Mouse (Mus musculus) spleen, adult 2 months (tissue): ENCODE data around the gene Abhd10. TPM values are rescaled to one million over a fixed set of nuclear protein-coding genes. Genes with fewer than 3 reads are reported as not detected.

Experiments used
- DNase-seq, 2 experiments: peaks; one replicate each; pipeline versions ENCODE4 v3.0.0 to v3.0.0-alpha.2; 2012 to 2021; ENCODE audit warnings: low spot score in 2 of 2, low read depth in 1 of 2
- H3K27ac ChIP-seq: fragments of 200-500 bp; 2 replicates; pipeline ENCODE4 v1.5.1; 2012; ENCODE audit warnings: low read length, inconsistent platforms; ENCODE audit not compliant: insufficient read depth
- H3K27me3 ChIP-seq: fragments of 200-500 bp; 2 replicates; pipeline ENCODE4 v1.6.1; 2012; ENCODE audit warnings: mild to moderate bottlenecking, moderate library complexity, low read length, inconsistent platforms; ENCODE audit not compliant: control insufficient read depth, insufficient read depth
- H3K36me3 ChIP-seq: fragments of 200-500 bp; 2 replicates; pipeline ENCODE4 v1.6.1; 2012; ENCODE audit warnings: mild to moderate bottlenecking, low read length, inconsistent platforms; ENCODE audit not compliant: control insufficient read depth, insufficient read depth
- H3K4me1 ChIP-seq: fragments of 200-500 bp; 2 replicates; pipeline ENCODE4 v1.6.1; 2011; ENCODE audit warnings: inconsistent platforms; ENCODE audit not compliant: control insufficient read depth, insufficient read depth, insufficient read length
- H3K4me3 ChIP-seq: fragments of 200-500 bp; 2 replicates; pipeline ENCODE4 v1.5.1; 2011; ENCODE audit warnings: mild to moderate bottlenecking, inconsistent platforms; ENCODE audit not compliant: insufficient read depth, insufficient read length; ENCODE audit errors: extremely low read depth
- CTCF ChIP-seq: fragments of 200-500 bp; IDR thresholded peaks from 2 replicates; pipeline ENCODE4 v1.5.1; 2011; ENCODE audit warnings: mild to moderate bottlenecking, inconsistent platforms; ENCODE audit not compliant: insufficient read depth, insufficient read length, insufficient replicate concordance; ENCODE audit errors: extremely low read depth
- POLR2A ChIP-seq: fragments of 200-500 bp; IDR thresholded peaks from 2 replicates; pipeline ENCODE4 v1.6.1; 2011; ENCODE audit warnings: low read depth, low read length, inconsistent platforms
- WGBS: fragments of 180-500 bp; shearing (Covaris S2); methylation state at CpG from one replicate; pipeline ENCODE4 v1.1.7; 2018; 5-methylcytosine and 5-hydroxymethylcytosine counted together
- polyA plus RNA-seq: library from polyadenylated mRNA; depleted of rRNA; stranded (reverse); fragments of >200 nt; gene quantifications from 2 replicates; pipeline ENCODE4 v1.2.3, GENCODE M21; 2012

Gene Abhd10
- polyA plus RNA-seq, 1 experiment: 3.7 TPM

- H3K4me3 ChIP-seq: no peak overlapping the region
- H3K27ac ChIP-seq: no peak overlapping the region
- H3K36me3 ChIP-seq: no peaks in the 10 kb centered on the region
- peaks cover 9% of the 10 kb centered on the region for H3K27me3 ChIP-seq
- TF ChIP-seq CTCF (no peak), POLR2A (no peak)
- H3K4me1 ChIP-seq: no peaks in the 10 kb centered on the region
- no peak for DNase-seq
- 21% methylated on average over 10 of the region's 10 CpGs for WGBS
These were observed 18.0 kb downstream of the Abhd10 start for GRCm38 (mm10) chr16:45724742-45725102.

- no peak for DNase-seq
- Histone ChIP-seq H3K4me3 (peak within 1 kb of the TSS; percentile 32), H3K4me1 (no peaks in the 10 kb centered on the region), H3K27ac (no peak within 1 kb of the TSS), H3K27me3 (peaks cover 9% of the 10 kb centered on the region), H3K36me3 (no peaks in the 10 kb centered on the region)
- WGBS: 8% methylated on average over 30 of the region's 30 CpGs
- TF ChIP-seq POLR2A (no peak), CTCF (no peak)
These were observed 18.6 kb downstream of the Abhd10 start, which contains the start of gene Tagln3 for GRCm38 (mm10) chr16:45724061-45724741. Tagln3 (minus strand) TSS chr16:45724608.

GRCm38 (mm10) chr16:45723172-45723901 is 19.4 kb downstream of the Abhd10 start:
- H3K4me1 ChIP-seq: no peaks in the 10 kb centered on the region
- WGBS: 72% methylated on average over 6 of the region's 6 CpGs
- H3K27ac ChIP-seq: no peak overlapping the region
- TF ChIP-seq POLR2A (no peak), CTCF (no peak)
- no peak overlapping the region for H3K4me3 ChIP-seq
- H3K36me3 ChIP-seq: no peaks in the 10 kb centered on the region
- DNase-seq: no peak
- peaks cover 9% of the 10 kb centered on the region for H3K27me3 ChIP-seq

- DNase-seq: no peak
- Histone ChIP-seq H3K27me3 (peaks cover 9% of the 10 kb centered on the region), H3K36me3 (no peaks in the 10 kb centered on the region), H3K4me3 (no peak overlapping the region), H3K27ac (no peak overlapping the region), H3K4me1 (no peaks in the 10 kb centered on the region)
- TF ChIP-seq POLR2A (no peak), CTCF (no peak)
- WGBS: 79% methylated on average over 3 of the region's 3 CpGs
These were observed 20.2 kb downstream of the Abhd10 start for GRCm38 (mm10) chr16:45722460-45722951.

- Histone ChIP-seq H3K4me3 (no peak overlapping the region), H3K4me1 (no peaks in the 10 kb centered on the region), H3K36me3 (no peaks in the 10 kb centered on the region), H3K27ac (no peak overlapping the region), H3K27me3 (peaks cover 9% of the 10 kb centered on the region)
- DNase-seq: no peak
- TF ChIP-seq POLR2A (no peak), CTCF (no peak)
- 88% methylated on average over 10 of the region's 10 CpGs for WGBS
These were observed 22.6 kb downstream of the Abhd10 start for GRCm38 (mm10) chr16:45720022-45720630.

- H3K4me1 ChIP-seq: no peaks in the 10 kb centered on the region
- H3K4me3 ChIP-seq: no peak overlapping the region
- WGBS: 99% methylated on average over 4 of the region's 4 CpGs
- H3K36me3 ChIP-seq: no peaks in the 10 kb centered on the region
- TF ChIP-seq CTCF (no peak), POLR2A (no peak)
- no peak for DNase-seq
- no peaks in the 10 kb centered on the region for H3K27me3 ChIP-seq
- H3K27ac ChIP-seq: no peak overlapping the region
These were observed 24.5 kb downstream of the Abhd10 start for GRCm38 (mm10) chr16:45718296-45718695.
